Mouse (Mus musculus) frontal cortex, adult (tissue): ENCODE measurements around the gene Prr12.
A peak's percentile ranks its signal among the peaks of the same experiment; 100 is the strongest.

Experiments used
- ATAC-seq: cut with Nextera tagmentation; 2 replicates; pipeline ENCODE4 v1.9.2; 2017; ENCODE audit warnings: mild to moderate bottlenecking, moderate library complexity, mixed read lengths; ENCODE audit not compliant: low TSS enrichment

Prr12 gene

GRCm38 (mm10) chr7:44997940-44998428, 54.7 kb downstream of the Prr12 start:
- no peak for ATAC-seq

- peak; percentile 87 for ATAC-seq
Measured at GRCm38 (mm10) chr7:44997231-44997939, 55.3 kb downstream of the Prr12 start, which contains the start of gene Irf3. Irf3 (plus strand) TSS chr7:44997648.

- no peak for ATAC-seq
Measured at GRCm38 (mm10) chr7:44996672-44997071, 56.0 kb downstream of the Prr12 start.

GRCm38 (mm10) chr7:44986879-44987718, 65.6 kb downstream of the Prr12 start:
- ATAC-seq: no peak

GRCm38 (mm10) chr7:44986192-44986878, 66.3 kb downstream of the Prr12 start, which contains the start of gene Prmt1:
Prmt1 (minus strand) TSS chr7:44986568.
- ATAC-seq: peak; percentile 91

GRCm38 (mm10) chr7:44985595-44986191, 67.0 kb downstream of the Prr12 start:
- ATAC-seq: no peak

GRCm38 (mm10) chr7:44984833-44985164, 67.9 kb downstream of the Prr12 start:
- no peak for ATAC-seq

GRCm38 (mm10) chr7:44983944-44984832, 68.5 kb downstream of the Prr12 start:
- ATAC-seq: no peak

- ATAC-seq: 0 out of 2 replicates have a peak, but pooled peaks have one; percentile 20
Measured at GRCm38 (mm10) chr7:44983085-44983484, 69.6 kb downstream of the Prr12 start.

GRCm38 (mm10) chr7:44981539-44981938, 71.1 kb downstream of the Prr12 start:
- no peak for ATAC-seq

- ATAC-seq: no peak
Measured at GRCm38 (mm10) chr7:44978300-44978699, 74.4 kb downstream of the Prr12 start.
